Mouse (Mus musculus): ENCODE results near the gene Zc3hav1.

Gene Zc3hav1

GRCm38 (mm10) chr6:38352451-38352850, 2.0 kb downstream of the Zc3hav1 start:
- peak; percentile 18 for DNase-seq (ENCODE audit: low read depth, low spot score)

GRCm38 (mm10) chr6:38351930-38352329, 2.5 kb downstream of the Zc3hav1 start:
- no peak for DNase-seq (ENCODE audit: low read depth, low spot score)

- no peak for DNase-seq (ENCODE audit: low read depth, low spot score)
Observed at GRCm38 (mm10) chr6:38349806-38350205, 4.6 kb downstream of the Zc3hav1 start.

- DNase-seq (ENCODE audit: low read depth, low spot score): no peak
Observed at GRCm38 (mm10) chr6:38348811-38349453, 5.5 kb downstream of the Zc3hav1 start.

GRCm38 (mm10) chr6:38347875-38348274, 6.5 kb downstream of the Zc3hav1 start:
- no peak for DNase-seq (ENCODE audit: low read depth, low spot score)

- DNase-seq (ENCODE audit: low read depth, low spot score): no peak
Observed at GRCm38 (mm10) chr6:38345796-38346195, 8.6 kb downstream of the Zc3hav1 start.

GRCm38 (mm10) chr6:38344006-38344670, 10.3 kb downstream of the Zc3hav1 start:
- no peak for DNase-seq (ENCODE audit: low read depth, low spot score)

GRCm38 (mm10) chr6:38343581-38343980, 10.8 kb downstream of the Zc3hav1 start:
- DNase-seq (ENCODE audit: low read depth, low spot score): no peak

- DNase-seq (ENCODE audit: low read depth, low spot score): no peak
Observed at GRCm38 (mm10) chr6:38342666-38342992, 11.8 kb downstream of the Zc3hav1 start.

GRCm38 (mm10) chr6:38341751-38342665, 12.4 kb downstream of the Zc3hav1 start:
- DNase-seq (ENCODE audit: low read depth, low spot score): no peak

- no peak for DNase-seq (ENCODE audit: low read depth, low spot score)
Observed at GRCm38 (mm10) chr6:38339078-38339477, 15.3 kb downstream of the Zc3hav1 start.

GRCm38 (mm10) chr6:38337951-38338350, 16.5 kb downstream of the Zc3hav1 start:
- no peak for DNase-seq (ENCODE audit: low read depth, low spot score)

- no peak for DNase-seq (ENCODE audit: low read depth, low spot score)
Observed at GRCm38 (mm10) chr6:38337166-38337705, 17.2 kb downstream of the Zc3hav1 start.

- no peak for DNase-seq (ENCODE audit: low read depth, low spot score)
Observed at GRCm38 (mm10) chr6:38335264-38335663, 19.1 kb downstream of the Zc3hav1 start.

GRCm38 (mm10) chr6:38326596-38326995, 27.8 kb downstream of the Zc3hav1 start:
- DNase-seq (ENCODE audit: low read depth, low spot score): peak; percentile 71

- no peak for DNase-seq (ENCODE audit: low read depth, low spot score)
Observed at GRCm38 (mm10) chr6:38320621-38321020, 33.8 kb downstream of the Zc3hav1 start.

GRCm38 (mm10) chr6:38316050-38316449, 38.4 kb downstream of the Zc3hav1 start:
- DNase-seq (ENCODE audit: low read depth, low spot score): peak; percentile 33

GRCm38 (mm10) chr6:38309741-38310140, 44.7 kb downstream of the Zc3hav1 start:
- no peak for DNase-seq (ENCODE audit: low read depth, low spot score)

- DNase-seq (ENCODE audit: low read depth, low spot score): no peak
Observed at GRCm38 (mm10) chr6:38304981-38305380, 49.4 kb downstream of the Zc3hav1 start.

- peak; percentile 87 for DNase-seq (ENCODE audit: low read depth, low spot score)
Observed at GRCm38 (mm10) chr6:38298761-38299401, 55.5 kb downstream of the Zc3hav1 start, which contains the start of gene Zc3hav1l. Zc3hav1l (minus strand) TSS chr6:38299259.

GRCm38 (mm10) chr6:38298246-38298635, 56.2 kb downstream of the Zc3hav1 start:
- DNase-seq (ENCODE audit: low read depth, low spot score): peak; percentile 68

All from mesoderm, embryonic 11.5 days (tissue).